Mouse (Mus musculus) left cerebral cortex, adult 2 months (tissue): ENCODE results near the gene Fosb. TPM values are rescaled to one million over a fixed set of nuclear protein-coding genes. Genes with fewer than 3 reads are reported as not detected.
A peak's percentile ranks its signal among the peaks of the same experiment; 100 is the strongest.

Source experiments
- DNase-seq, 2 experiments: peaks; one replicate each; pipeline ENCODE4 v3.0.0; 2021 to 2022; ENCODE audit warnings: low spot score in 2 of 2, mixed read lengths in 1 of 2; ENCODE audit errors: extremely low spot score in 1 of 2
- H3K27ac ChIP-seq: fragments of 200-600 bp; 2 replicates; pipeline ENCODE4 v1.8.1; 2022
- H3K4me3 ChIP-seq: fragments of 200-600 bp; 2 replicates; pipeline ENCODE4 v1.8.1; 2022
- CTCF ChIP-seq: fragments of 200-600 bp; IDR thresholded peaks from 2 replicates; pipeline ENCODE4 v1.8.1; 2022; ENCODE audit warnings: antibody characterized with exemption, mild to moderate bottlenecking, moderate library complexity
- intact Hi-C: fragments of 180-260 bp; cut with DNase I; formaldehyde crosslinking; loops from one replicate; pipeline ENCODE4 v1.15.1; 2025
- total RNA-seq, 2 experiments: library from RNA; stranded (reverse); gene quantifications; 2 replicates each; pipeline ENCODE4 v1.2.3; 2021

The Fosb gene
- total RNA-seq, 2 experiments from 2014 or later, result 27.0 to 59.5 TPM

GRCm38 (mm10) chr7:19327128-19327527, 17.3 kb upstream of the Fosb start:
- peak; percentile 86 to 87 for DNase-seq
- Histone ChIP-seq H3K27ac (peak overlapping the region; percentile 92), H3K4me3 (peak overlapping the region; percentile 47)
- intact Hi-C loops, result no loop called here
- TF ChIP-seq CTCF, result no peak

- no peak for TF ChIP-seq CTCF
- H3K27ac ChIP-seq, result peak overlapping the region; percentile 92
- intact Hi-C loops, result no loop called here
- peak; percentile 74 to 79 for DNase-seq
- H3K4me3 ChIP-seq, result peak overlapping the region; percentile 47
Observed at GRCm38 (mm10) chr7:19326359-19326758, 16.5 kb upstream of the Fosb start.

GRCm38 (mm10) chr7:19325262-19326199, 15.7 kb upstream of the Fosb start:
- Histone ChIP-seq H3K27ac (peak overlapping the region; percentile 50; the same call in 1 of the 2 replicates), H3K4me3 (no peak overlapping the region)
- DNase-seq, result no peak
- no peak for TF ChIP-seq CTCF
- intact Hi-C loops, result no loop called here

GRCm38 (mm10) chr7:19324221-19324620, 14.4 kb upstream of the Fosb start:
- TF ChIP-seq CTCF, result no peak
- Histone ChIP-seq H3K4me3 (no peak overlapping the region), H3K27ac (no peak overlapping the region)
- intact Hi-C loops, result no loop called here
- no peak for DNase-seq

- no peak for TF ChIP-seq CTCF
- intact Hi-C loops, result no loop called here
- H3K4me3 ChIP-seq, result no peak overlapping the region
- no peak overlapping the region for H3K27ac ChIP-seq
- no peak for DNase-seq
Observed at GRCm38 (mm10) chr7:19322489-19322888, 12.6 kb upstream of the Fosb start.

GRCm38 (mm10) chr7:19321464-19321863, 11.6 kb upstream of the Fosb start:
- no peak overlapping the region for H3K4me3 ChIP-seq
- H3K27ac ChIP-seq, result peak overlapping the region; percentile 32; the same call in 1 of the 2 replicates
- DNase-seq, result no peak
- no peak for TF ChIP-seq CTCF
- intact Hi-C loops, result no loop called here

- no peak for DNase-seq
- Histone ChIP-seq H3K27ac (peak overlapping the region; percentile 70), H3K4me3 (peak overlapping the region; percentile 54)
- TF ChIP-seq CTCF, result no peak
- intact Hi-C loops, result no loop called here
Observed at GRCm38 (mm10) chr7:19320637-19321036, 10.8 kb upstream of the Fosb start.

GRCm38 (mm10) chr7:19319906-19320305, 10.1 kb upstream of the Fosb start:
- peak overlapping the region; percentile 91 for H3K27ac ChIP-seq
- TF ChIP-seq CTCF, result peak; percentile 23
- peak overlapping the region; percentile 54 for H3K4me3 ChIP-seq
- intact Hi-C loops, result no loop called here
- DNase-seq, result peak; percentile 96

- intact Hi-C loops, result no loop called here
- DNase-seq, result no peak
- H3K27ac ChIP-seq, result peak overlapping the region; percentile 91
- no peak for TF ChIP-seq CTCF
- H3K4me3 ChIP-seq, result peak overlapping the region; percentile 54
Observed at GRCm38 (mm10) chr7:19319458-19319857, 9.6 kb upstream of the Fosb start.

GRCm38 (mm10) chr7:19318676-19319075, 8.8 kb upstream of the Fosb start:
- Histone ChIP-seq H3K4me3 (no peak overlapping the region), H3K27ac (no peak overlapping the region)
- no peak for TF ChIP-seq CTCF
- intact Hi-C loops, result no loop called here
- DNase-seq, result no peak

- intact Hi-C loops, result no loop called here
- no peak for TF ChIP-seq CTCF
- no peak for DNase-seq
- H3K4me3 ChIP-seq, result no peak overlapping the region
- H3K27ac ChIP-seq, result no peak overlapping the region
Observed at GRCm38 (mm10) chr7:19318201-19318600, 8.3 kb upstream of the Fosb start.

GRCm38 (mm10) chr7:19316451-19317161, 6.8 kb upstream of the Fosb start:
- DNase-seq, result no peak
- no peak for TF ChIP-seq CTCF
- intact Hi-C loops, result no loop called here
- H3K4me3 ChIP-seq, result no peak overlapping the region
- H3K27ac ChIP-seq, result no peak overlapping the region
